Mouse (Mus musculus) lung, postnatal 14 days (tissue): ENCODE measurements at regions not wholly inside any gene's neighbourhood (a gene's known extent, or its start where the extent isn't known, plus 50 kb on each side); places are given as distances from the start of the nearest gene placed in this dataset.

Source experiments
- DNase-seq: peaks from one replicate; pipeline ENCODE4 v3.0.0; 2021

DNA sequence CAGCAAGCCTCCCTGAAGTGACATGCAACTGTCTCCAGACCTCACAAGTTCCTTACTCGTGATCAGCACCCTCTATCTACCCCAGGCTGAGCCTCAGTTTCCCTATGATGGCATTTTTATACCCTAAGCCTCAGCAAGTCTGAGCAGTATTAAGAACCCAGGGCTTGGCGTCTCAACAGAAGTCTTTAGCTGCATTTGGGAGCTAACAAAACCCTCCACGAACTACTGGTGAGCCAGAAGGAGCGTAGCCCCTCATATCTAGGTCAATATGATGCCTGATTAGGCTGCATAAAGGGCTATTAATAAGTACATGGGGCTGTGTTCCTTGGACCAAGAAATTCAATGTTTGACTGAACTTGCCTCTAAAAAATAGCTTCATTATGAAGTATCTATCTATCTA, 600.4 kb downstream of the Tox3 start:
- no peak for DNase-seq

DNA sequence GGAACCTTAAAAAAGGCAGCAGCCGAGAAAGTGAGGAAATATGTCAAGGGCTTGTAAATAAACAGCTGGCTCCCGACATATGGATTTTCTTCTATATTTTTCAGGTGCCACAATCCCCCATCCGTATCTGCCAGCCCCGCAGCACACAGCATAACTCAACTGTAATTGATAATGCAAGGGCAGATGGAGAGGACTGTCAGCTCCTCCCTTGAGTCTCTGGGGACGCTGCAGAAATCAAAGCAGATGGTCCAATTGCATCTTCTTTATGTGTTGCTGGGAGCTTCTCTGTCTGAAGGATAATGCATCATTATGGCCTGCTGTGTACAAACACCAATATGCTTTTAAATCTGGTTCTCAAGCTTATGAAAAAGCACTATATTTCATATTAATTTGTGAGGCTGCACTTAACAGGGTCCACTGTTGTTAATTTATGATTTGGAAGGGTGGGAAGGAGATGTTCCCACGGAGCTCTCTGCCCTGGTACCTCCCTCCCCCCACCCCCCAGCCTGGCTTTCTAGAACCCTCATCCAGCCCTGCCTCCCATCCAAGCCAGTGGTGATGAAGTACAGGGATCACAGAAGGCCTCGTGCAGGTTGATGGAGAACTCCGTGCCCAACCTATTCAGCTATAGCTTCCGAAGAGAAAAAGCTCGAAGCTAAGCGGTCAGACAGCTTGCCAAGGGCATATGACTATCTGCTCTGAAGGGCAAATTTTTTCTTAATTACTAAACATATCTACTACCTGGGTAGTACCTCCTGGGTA, 603.7 kb downstream of the Tox3 start:
- DNase-seq, result no peak

- DNase-seq, result no peak
Measured at GRCm38 (mm10) chr8:89738657-89739056, 609.5 kb downstream of the Tox3 start.

- DNase-seq, result no peak
Measured at GRCm38 (mm10) chr8:89737636-89738035, 610.5 kb downstream of the Tox3 start.

- peak; percentile 3 for DNase-seq
Measured at GRCm38 (mm10) chr8:89727252-89727651, 620.9 kb downstream of the Tox3 start.

DNA sequence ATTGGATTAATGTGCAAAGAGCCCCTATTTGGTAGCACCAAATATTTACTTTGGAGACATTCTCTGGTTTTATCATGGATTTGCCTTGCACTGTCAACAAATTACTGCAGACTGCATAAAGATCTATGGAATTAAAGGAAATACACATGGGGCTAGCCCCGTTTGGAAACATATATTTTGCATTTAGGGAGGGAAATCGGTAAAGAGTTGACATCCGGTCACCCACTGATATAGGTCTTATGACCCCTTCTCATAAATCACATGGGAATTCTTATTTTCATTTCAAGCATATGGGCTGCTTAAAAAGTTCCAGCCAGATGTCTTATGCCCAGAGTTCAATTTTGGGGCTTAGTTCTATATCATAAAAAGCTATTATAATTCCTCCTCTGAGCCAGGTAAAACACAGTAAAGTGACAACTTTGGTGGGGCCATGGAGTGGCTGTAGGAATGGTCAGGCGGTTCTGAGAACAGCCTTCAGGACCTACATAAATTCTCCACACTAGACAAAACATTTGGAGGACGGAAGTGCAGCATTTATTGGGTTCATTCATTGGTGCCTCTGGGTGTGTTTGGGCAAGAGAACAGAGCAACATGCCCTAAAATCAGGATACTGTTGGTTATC, 626.3 kb downstream of the Tox3 start:
- no peak for DNase-seq

DNA sequence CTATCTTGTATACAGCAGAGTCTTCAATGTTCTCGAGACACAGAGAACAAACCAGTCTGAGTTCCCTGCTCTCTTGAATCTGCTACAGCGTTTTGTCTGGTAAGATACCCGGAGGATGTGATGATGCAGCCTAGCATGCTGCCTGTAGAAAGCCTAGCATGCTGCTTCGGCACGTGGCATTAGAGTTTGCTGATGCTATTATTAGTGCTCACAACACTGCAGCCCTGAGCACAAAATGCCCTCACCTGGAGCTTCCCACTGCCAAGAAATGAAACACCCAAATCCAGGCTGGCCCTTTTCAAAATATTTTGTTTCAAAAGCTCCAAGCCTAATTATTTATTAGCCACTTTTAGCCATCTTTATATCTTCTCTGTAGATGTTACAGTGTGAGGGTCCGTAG, 634.3 kb downstream of the Tox3 start:
- DNase-seq, result no peak

- DNase-seq, result no peak
Measured at GRCm38 (mm10) chr8:89707341-89707928, 640.7 kb downstream of the Tox3 start.

GRCm38 (mm10) chr8:89685696-89686095, 641.7 kb upstream of the Sall1 start:
- peak; percentile 15 for DNase-seq

- no peak for DNase-seq
Measured at GRCm38 (mm10) chr8:89680937-89681336, 637.0 kb upstream of the Sall1 start.

GRCm38 (mm10) chr8:89680341-89680740, 636.4 kb upstream of the Sall1 start:
- no peak for DNase-seq

DNA sequence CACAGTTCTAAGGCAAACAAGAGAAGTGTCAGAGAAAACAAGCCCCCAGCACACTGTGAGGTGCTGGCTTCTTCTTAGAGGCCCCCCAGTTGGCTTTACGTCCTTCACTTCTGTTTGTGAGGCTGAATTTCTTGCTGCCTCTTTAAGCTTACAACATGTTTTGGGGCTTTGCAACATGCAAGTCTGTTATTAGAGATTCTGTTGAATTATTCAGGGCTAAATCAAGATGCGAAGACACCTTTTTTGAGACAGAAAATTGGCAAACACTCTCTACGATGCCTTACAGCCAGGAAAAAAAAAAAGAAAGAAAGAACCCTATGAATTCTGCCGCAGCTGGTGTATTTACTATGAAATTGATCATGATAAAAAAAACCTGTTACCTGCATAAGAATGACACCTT, 635.6 kb upstream of the Sall1 start:
- DNase-seq, result no peak

- DNase-seq, result no peak
Measured at GRCm38 (mm10) chr8:89677266-89677665, 633.3 kb upstream of the Sall1 start.

GRCm38 (mm10) chr8:89673911-89674310, 629.9 kb upstream of the Sall1 start:
- DNase-seq, result no peak

DNA sequence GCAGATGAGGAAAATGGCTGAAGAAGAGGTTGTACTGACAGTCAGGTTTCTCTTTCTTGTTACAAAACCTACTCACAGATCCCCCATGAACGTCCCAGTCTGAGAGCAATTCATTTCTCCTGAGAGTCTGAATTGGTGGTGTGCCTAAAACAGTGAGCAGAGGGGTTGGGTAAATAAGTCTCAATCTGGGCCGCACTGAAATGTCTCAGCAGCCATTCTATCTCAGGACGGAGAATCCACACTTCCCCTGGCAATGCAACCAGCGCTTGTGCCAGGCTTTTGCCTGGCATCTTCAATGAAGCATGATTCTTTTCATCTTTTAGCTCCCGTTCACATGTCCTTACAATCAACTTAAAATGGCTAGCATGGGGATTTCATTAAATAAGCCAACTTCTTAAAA, 628.7 kb upstream of the Sall1 start:
- no peak for DNase-seq

GRCm38 (mm10) chr8:89664911-89665689, 621.1 kb upstream of the Sall1 start:
- no peak for DNase-seq

DNA sequence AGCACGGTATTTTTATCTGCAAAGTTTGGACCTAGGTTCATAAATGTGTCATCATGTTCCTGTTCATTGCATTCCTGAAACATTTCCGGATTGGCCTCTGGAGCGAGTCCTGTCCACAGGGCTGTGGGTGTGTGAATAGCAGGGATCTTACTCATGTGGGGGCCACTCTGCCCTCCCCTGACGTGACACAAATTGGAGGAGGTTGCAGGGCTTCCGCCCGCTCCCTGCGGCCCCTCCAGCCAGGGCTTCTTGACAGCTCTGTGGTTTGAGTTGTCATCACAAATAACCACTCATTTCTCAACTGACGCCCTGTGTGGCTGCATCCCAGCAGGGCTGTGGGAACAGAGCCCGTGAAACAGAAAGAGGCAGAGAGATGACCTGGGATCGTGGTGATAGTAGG, 619.9 kb upstream of the Sall1 start:
- DNase-seq, result peak; percentile 1

- no peak for DNase-seq
Measured at GRCm38 (mm10) chr8:89658998-89659944, 615.3 kb upstream of the Sall1 start.

DNA sequence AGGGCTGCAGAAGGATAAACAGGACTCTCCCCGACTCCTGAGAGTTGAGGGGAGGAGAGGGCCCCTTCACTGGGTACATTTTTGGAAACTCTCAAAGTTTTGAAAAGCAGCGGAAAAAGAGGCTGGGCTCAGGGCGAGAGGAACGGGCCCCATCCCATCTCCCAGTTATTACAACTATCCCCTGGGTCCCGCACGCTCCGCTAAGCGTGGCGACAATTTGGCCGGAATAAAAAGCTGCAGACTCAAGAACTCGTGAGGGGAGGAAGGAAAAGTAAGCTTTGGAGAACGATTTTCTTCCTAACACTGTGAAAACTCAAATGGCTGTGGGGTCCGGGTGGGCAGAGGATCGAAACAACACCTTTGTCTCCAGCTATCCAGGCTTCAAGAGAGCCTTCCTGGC, 611.4 kb upstream of the Sall1 start:
- DNase-seq, result no peak

DNA sequence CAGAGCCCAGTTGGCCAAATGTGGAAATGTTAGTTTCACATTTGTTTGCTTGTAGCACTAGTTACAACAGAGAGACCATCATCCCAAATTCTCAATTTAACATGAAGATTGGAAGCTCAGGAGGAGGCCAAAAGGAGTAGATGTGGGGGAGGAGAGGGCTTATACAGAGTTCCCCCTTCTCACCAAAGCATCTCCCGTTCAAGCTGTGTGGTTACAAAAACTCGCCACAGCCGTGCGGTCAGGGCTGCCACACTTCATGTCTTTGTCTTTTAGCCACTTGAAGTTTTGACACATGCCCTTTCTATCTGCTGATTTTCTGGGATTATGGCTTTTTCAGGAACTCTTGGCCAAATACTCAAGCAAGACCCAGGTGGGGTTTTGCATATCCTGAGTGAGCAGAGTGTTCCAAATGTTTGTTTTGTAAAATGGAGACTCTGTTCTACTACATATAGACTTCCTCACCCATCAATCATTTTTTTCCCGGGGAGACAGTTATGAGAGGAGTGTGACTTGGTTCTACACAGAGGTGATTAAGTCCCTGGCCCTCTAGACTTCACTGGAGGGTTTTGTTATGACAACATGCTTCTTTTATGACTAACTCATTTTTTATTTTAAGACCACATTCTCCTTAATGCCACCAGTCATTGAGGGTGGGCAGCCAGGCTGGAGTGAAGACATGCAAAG, 605.4 kb upstream of the Sall1 start:
- no peak for DNase-seq

DNA sequence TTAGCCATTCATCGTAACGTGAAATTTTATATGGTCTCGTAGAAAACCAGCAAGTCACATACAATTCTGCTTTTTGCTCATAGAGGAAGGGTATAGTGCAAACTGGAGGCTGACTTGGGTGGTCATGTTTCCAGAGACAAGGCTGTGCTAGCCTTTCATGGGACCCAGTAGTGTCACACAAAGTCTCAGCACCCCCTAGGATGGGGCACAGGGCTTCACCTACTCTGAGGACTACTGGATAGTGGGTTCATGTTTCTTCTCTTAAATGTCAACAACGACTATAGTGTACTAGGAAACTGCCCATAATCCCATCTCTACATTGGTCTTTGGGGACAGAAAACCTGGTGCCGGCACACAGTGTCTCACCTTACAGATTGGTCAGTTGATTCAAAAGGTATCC, 603.0 kb upstream of the Sall1 start:
- no peak for DNase-seq

GRCm38 (mm10) chr8:89641339-89641738, 597.4 kb upstream of the Sall1 start:
- DNase-seq, result no peak
